Mouse (Mus musculus) G1E (cell line): ENCODE results near the gene Snx18. TPM values are rescaled to one million over a fixed set of nuclear protein-coding genes. Genes with fewer than 3 reads are reported as not detected.

Experiments
- ATAC-seq: 2 replicates; pipeline ENCODE4 v1.8.0; 2016; ENCODE audit warnings: mild to moderate bottlenecking; ENCODE audit not compliant: insufficient number of reproducible peaks, poor library complexity, low FRiP score, severe bottlenecking; ENCODE audit errors: extremely low read depth
- DNase-seq: peaks from one replicate; pipeline ENCODE4 v3.0.0; 2012; ENCODE audit warnings: low spot score
- H3K27me3 ChIP-seq: 2 replicates; pipeline ENCODE4 v1.6.1; 2012; ENCODE audit warnings: mild to moderate bottlenecking, low read length, inconsistent platforms; ENCODE audit not compliant: insufficient read depth
- H3K36me3 ChIP-seq: replicated peaks from 2 replicates; pipeline ENCODE3; 2012; ENCODE audit warnings: mild to moderate bottlenecking, inconsistent platforms
- H3K4me1 ChIP-seq: 2 replicates; pipeline ENCODE4 v1.6.1; 2012; ENCODE audit warnings: low read depth, low read length, inconsistent platforms, mixed read lengths; ENCODE audit not compliant: insufficient read depth
- H3K4me3 ChIP-seq: 2 replicates; pipeline ENCODE4 v1.5.1; 2012; ENCODE audit warnings: low read depth, mild to moderate bottlenecking, inconsistent platforms, low read length, moderate library complexity, mixed read lengths
- H3K9me3 ChIP-seq: replicated peaks from 2 replicates; pipeline ENCODE4 v1.6.1; 2012; ENCODE audit warnings: inconsistent platforms
- CTCF ChIP-seq: IDR thresholded peaks from 2 replicates; pipeline ENCODE4 v1.5.1; 2012; ENCODE audit warnings: low read depth, low read length, inconsistent platforms, mixed read lengths
- GATA1 ChIP-seq: IDR thresholded peaks from 2 replicates; pipeline ENCODE4 v1.6.1; 2012; ENCODE audit warnings: borderline replicate concordance, low read length, inconsistent platforms, mixed read lengths
- GATA2 ChIP-seq: IDR thresholded peaks from 2 replicates; pipeline ENCODE4 v1.6.1; 2012; ENCODE audit warnings: low read depth, low read length, inconsistent platforms, borderline replicate concordance
- POLR2AphosphoS5 ChIP-seq: IDR thresholded peaks from 2 replicates; pipeline ENCODE4 v1.6.1; 2012; ENCODE audit warnings: low read depth, low read length, inconsistent platforms; ENCODE audit not compliant: insufficient replicate concordance
- TAL1 ChIP-seq: conservative IDR thresholded peaks from 2 replicates; pipeline ENCODE4 v1.6.1; 2012; ENCODE audit warnings: low read depth, low read length, inconsistent platforms, mixed read lengths
- polyA plus RNA-seq: library from polyadenylated mRNA; stranded (reverse); fragments of >175 nt; gene quantifications from 2 replicates; pipeline ENCODE4 v1.2.3, GENCODE M21; 2012
- total RNA-seq, 2 experiments: library from RNA; stranded (forward) in 1 of 2; stranded (reverse) in 1 of 2; fragments of 200-1000 nt in 1 of 2; fragments of >200 nt in 1 of 2; fragmentation: Nextera tagmentation in 1 of 2; gene quantifications; 2 replicates each; pipeline ENCODE4 v1.2.3; 2014 to 2017

Gene Snx18
- total and polyA plus RNA-seq, 3 experiments = 0.05 TPM; not detected in 2

DNA sequence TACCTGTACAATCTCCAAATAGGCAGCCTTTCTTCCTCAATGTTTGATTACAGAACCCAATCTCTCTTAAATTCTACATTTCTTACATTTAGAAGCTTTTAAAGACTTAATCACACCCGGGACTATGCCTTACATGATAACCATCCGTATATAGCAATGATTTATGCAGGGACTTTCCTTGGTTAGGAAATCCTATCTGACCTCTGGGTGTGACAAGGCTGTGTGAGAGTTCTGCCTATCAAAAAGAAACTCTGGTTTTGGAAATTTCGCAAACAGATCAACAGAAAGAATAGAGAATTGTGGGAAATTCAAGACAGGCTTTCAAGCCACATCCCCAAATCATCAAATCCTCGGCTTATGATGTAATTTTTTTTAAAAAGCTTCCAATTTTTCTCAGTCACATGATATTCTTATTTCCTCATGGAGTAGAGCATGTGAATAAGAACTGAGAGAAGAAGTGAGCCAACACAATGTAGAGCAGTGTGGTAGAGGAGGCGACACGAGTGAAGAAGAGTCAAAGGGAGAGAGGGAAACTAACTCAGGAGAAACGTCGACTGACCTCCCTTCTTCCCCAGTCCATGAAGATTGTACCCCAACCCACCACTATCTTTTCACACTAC is 70.4 kb downstream of the Snx18 start:
- no peak overlapping the region for H3K4me3 ChIP-seq
- TF ChIP-seq TAL1 = no peak
- TF ChIP-seq CTCF = no peak
- TF ChIP-seq GATA2 = no peak
- no peak for TF ChIP-seq POLR2AphosphoS5
- no peak for TF ChIP-seq GATA1
- H3K9me3 ChIP-seq = no peaks in the 10 kb centered on the region
- no peaks in the 10 kb centered on the region for H3K4me1 ChIP-seq
- no peak for DNase-seq
- H3K27me3 ChIP-seq = 0 out of 2 replicates have a peak, but pooled peaks cover 2% of the 10 kb centered on the region
- no peak for ATAC-seq
- H3K36me3 ChIP-seq = no peaks in the 10 kb centered on the region

DNA sequence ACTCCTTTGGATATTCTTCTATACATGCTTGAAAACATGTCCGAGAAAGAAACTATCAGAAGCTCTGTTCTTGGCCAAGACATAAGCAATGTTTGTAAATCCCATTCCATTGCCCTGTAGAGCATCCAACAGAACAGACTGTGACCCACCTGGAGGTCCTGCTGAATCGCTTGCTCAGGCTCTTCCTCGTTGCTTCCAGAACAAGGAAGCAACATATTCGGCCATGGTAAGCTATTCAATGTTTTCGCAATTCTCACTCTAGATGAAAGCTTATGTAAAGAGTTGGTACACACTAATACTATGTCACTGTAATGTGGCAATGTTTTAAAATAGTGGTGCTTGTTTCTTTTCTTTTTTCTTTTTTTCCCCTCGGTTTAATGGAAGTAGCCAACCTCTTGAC is 76.0 kb downstream of the Snx18 start:
- DNase-seq = no peak
- Histone ChIP-seq H3K27me3 (peaks cover 4% of the 10 kb centered on the region; the same call in 1 of the 2 replicates), H3K36me3 (no peaks in the 10 kb centered on the region), H3K9me3 (no peaks in the 10 kb centered on the region), H3K4me1 (no peaks in the 10 kb centered on the region), H3K4me3 (no peak overlapping the region)
- TF ChIP-seq GATA2 (no peak), CTCF (no peak), GATA1 (no peak), TAL1 (no peak), POLR2AphosphoS5 (no peak)
- ATAC-seq = no peak

Other genes starting within 250 kb of the Snx18 start
- gene Hspb3, start 45.1 kb upstream of the Snx18 start, total RNA-seq (2014; fragmentation: Nextera tagmentation) = not detected in 2 replicates
- not detected in 2 replicates for gene Hspb3, start 45.1 kb upstream of the Snx18 start, total RNA-seq (2017)
- gene Hspb3, start 45.1 kb upstream of the Snx18 start, polyA plus RNA-seq = not detected in 2 replicates
- 73.8 and 90.9 TPM in 2 replicates for gene Arl15, start 175.9 kb upstream of the Snx18 start, total RNA-seq (2014; fragmentation: Nextera tagmentation)
- 60.6 and 64.0 TPM in 2 replicates for gene Arl15, start 175.9 kb upstream of the Snx18 start, total RNA-seq (2017)
- 2.3 and 3.2 TPM in 2 replicates for gene Arl15, start 175.9 kb upstream of the Snx18 start, polyA plus RNA-seq